Mouse (Mus musculus) ovary, postnatal 14 days (tissue): Measurements from ENCODE around the gene Kif16b.

Experiments
- DNase-seq: peaks from one replicate; pipeline ENCODE4 v3.0.0; 2022; ENCODE audit warnings: low spot score

The Kif16b gene

GRCm38 (mm10) chr2:142900862-142901805, at the start of gene Kif16b:
TSS of gene Kif16b (minus strand) at chr2:142901531.
- peak; percentile 87 for DNase-seq

GRCm38 (mm10) chr2:142940899-142941642, 39.7 kb upstream of the Kif16b start:
- DNase-seq, result no peak

- DNase-seq, result no peak
Observed at GRCm38 (mm10) chr2:142930445-142930844, 29.1 kb upstream of the Kif16b start.

GRCm38 (mm10) chr2:142929226-142930112, 28.1 kb upstream of the Kif16b start:
- no peak for DNase-seq

GRCm38 (mm10) chr2:142910808-142911388, 9.6 kb upstream of the Kif16b start:
- DNase-seq, result no peak

DNA sequence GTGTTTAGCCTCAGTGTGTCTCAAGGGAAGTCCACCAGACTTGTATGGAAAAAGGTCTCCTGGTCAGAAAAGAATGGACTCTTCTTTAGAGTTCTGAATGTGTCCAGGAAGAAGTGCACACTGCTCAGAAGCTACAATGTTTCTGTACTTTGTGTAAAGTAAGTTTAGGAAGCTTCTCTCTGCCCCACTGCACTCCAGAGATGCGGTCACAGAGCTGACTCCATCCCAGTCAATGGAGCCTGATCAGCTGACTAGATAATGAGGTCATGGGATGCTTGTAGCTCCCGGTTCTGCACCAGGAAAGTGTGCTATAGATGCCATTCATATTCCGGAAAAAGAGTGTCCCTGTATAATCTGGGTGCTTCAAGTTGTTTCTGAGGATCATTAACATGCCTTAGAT, 7.9 kb upstream of the Kif16b start:
- no peak for DNase-seq

DNA sequence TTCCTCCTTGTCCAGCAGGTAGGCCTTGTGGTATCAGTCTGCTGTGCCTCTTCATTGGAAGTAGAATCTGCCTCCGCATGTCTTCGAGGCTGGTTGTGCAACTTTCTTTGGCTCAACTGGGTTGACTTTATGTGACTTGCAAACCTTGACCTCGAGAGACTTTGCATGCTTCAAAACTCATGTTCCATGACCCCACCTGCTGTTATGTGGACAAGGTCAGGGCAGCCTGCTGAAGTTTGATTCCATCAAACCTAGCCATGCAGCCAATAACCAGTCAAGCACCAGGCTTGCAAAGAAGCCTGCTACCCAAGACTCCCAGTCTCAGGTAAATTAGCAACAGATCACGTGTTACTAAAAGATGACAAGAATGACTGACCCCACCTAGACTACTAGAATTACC, 5.7 kb upstream of the Kif16b start:
- no peak for DNase-seq

DNA sequence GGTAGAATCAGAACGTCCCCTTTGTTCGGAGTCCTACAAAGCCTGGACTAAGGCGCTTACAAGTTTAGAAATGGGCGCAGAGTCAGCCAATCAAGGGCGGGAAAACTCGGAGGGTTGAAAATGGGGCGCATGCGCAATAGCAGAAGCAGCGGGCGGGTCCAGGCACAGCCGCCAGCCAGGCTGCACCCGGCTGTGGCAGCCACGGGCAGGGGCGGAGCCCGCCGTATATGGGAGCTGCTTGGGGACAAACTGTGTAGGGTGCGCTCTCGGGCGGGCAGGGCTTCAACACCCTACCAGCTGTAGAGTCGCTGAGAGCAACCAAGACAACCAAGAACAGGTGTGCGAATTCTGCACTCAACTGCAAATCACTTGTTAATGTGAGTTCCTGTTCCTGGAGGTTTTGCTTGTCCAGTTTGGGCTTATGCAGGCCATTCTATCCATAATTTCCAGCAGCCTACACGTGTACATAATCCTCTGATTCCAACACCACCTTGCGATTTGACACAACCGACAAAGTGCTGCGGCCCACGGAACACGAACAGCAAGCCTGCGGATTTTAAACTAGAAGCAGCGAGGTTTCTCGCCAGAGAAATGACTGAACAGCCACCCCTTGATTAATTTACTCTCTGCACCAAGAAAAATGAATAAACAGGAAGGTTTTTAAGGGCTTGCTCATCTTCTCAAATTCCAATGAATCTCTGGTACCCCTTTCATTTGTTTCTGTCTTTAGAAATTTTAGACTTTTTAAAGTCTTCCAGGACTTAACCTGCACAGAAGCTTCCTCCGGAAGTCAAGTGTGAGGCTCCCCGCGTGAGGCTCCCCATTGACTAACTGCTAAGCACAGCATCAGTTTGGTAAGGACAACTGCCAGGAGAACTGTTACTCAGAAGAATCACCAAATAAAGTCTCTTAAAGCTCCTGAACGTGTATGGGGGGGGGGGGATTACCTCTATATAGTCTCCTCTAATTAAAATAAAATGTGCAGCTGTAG, 1.9 kb upstream of the Kif16b start:
- peak; percentile 91 for DNase-seq

DNA sequence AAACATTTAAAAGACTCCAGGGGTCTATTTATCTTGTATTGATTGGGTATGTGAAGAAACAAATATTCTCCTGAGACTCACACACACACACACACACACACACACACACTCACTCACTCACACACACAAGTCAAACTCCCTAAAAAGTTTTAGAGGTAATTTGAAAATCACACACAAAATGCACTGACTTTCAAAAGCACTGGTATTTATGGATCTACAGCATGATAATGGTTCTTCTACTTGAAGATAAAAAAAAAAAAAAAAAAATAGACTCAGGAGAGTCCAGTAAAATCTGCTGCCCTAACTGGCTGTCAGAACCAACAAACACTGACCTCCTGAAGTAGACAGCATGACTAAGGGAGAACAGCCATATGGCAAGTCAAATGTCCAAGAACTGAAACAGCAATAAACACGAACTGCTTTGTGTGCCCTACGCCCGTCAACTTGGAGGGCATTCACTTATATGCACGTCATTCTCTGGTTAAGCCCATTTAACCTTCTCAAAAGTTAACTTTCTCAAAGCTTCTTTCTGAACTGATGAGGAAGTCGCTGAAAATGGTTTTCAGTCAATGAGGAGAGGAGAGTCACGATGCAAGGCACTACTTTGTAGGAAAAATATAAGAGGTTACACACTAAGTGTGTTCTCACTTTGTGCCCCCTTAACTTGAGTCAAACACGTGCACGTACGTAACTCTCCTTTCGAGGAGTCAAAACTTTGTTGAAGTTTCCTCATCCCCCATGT, 1.0 kb downstream of the Kif16b start:
- no peak for DNase-seq

DNA sequence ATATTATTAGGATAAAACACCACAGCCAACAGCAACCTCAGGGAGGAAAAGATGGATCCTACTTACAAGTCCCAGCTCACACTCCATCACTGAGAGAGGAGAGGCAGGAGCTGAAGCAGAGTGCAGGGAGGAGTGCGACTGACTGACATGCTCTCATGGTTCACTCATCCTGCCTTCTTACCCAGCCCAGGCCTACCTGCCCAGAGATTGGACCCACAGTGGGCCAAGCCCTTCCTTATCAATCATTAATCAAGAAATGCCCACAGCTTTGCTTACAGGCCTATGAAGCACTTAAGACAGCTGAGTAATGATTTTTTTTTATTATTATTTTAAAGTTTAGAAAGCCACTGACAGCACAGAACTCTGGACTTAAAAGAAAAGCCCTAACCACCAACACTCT, 7.6 kb downstream of the Kif16b start:
- DNase-seq, result no peak

DNA sequence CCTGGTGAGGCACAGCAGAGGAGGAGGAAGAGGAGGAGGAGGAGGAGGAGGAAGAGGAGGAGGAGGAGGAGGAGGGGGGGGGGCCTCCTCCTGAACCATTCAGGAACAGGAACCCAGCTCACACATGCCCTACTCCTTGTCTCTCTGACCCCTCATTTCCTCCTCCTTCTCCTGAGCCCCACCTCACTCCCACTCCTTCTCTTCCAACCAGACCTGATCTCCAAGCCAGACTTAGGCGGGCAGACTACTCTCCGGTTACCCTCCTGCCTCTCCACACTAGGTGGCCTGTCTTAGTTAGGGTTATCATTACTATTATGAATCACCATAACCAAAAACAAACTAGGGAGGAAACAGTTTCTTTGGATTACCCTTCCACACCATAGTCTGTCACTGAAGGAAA, 10.0 kb downstream of the Kif16b start:
- DNase-seq, result no peak

DNA sequence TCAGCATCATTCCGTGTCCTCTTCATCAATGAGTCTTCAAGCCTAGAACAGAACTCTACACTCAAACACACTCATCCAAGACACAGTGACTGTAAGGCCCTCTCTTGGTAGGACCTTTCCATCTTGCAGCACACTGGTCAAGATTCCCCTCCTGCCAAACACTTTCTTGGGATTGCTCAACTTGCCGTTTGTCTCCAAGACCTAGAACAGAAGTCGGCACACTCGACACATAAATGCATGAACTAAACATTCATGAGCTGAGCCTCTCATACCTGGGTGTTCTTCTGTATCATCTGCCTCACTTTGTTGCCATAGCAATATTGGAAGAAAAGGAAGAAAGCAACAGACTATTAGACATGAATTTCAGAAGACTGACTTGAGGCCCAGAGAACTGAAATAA, 16.9 kb downstream of the Kif16b start:
- no peak for DNase-seq

DNA sequence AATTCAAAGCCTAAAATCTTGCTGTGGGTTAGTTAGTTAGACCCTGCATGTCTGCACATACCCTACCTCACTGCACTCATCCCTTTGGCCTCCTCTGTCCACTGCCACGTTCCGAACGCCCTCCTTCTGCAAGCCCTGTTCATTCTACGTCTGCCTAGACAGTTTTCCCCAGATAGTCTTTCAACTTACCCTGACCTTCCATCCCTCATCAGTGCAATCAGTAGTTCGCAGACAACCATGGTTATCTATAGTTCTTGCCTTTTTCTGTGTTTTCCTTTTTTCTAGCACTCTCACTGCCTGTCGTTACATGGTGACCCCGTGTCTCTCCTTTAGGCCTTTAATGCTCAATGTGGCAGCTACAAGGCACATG, 17.7 kb downstream of the Kif16b start:
- no peak for DNase-seq

- no peak for DNase-seq
Observed at GRCm38 (mm10) chr2:142882871-142883624, 18.3 kb downstream of the Kif16b start.

DNA sequence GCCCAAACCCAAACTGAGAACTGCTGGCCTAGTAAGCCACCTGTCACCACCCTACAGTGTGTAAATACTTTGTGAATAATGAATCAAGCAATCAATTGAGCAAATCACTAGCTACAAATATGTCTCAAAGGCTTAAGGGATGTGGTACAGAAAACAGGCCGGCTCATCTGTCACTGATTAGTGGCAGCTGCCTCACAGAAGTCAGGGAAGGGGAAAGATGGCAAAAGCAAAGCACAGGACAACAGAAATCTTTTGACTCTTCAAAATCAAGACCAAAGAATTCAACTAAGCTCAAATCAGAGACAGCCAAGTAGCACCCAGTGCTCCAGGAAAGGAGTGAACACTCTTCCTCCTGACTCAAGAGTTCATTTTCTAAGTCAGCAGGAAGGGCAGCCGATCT, 18.9 kb downstream of the Kif16b start:
- no peak for DNase-seq

GRCm38 (mm10) chr2:142881177-142881576, 20.2 kb downstream of the Kif16b start:
- no peak for DNase-seq

DNA sequence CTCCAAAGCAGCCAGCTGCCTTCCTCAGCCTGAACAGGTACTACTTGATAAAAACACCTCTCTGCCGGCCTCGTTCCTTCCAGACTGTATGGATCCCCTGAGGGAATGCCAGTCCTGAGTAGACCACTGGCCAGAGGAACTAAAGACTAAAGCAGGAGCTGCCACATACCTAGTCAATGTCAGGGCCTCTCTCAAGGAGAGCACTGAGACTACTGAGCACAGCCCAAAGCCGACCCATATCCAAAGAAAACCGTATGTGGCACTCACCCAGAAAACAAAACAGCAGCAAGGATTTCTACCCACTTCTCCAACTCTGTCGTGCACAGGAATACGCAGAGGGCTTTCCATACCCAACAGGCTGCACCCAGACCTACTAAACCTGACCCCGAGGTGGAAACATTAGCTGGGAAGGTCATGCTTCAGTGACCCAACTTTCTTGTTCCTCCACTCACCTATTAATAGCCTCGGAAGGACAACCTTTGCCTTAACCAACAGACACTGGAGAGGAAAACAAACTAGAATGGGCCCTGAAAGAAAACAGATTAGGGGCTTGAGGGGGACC, 22.0 kb downstream of the Kif16b start:
- no peak for DNase-seq

DNA sequence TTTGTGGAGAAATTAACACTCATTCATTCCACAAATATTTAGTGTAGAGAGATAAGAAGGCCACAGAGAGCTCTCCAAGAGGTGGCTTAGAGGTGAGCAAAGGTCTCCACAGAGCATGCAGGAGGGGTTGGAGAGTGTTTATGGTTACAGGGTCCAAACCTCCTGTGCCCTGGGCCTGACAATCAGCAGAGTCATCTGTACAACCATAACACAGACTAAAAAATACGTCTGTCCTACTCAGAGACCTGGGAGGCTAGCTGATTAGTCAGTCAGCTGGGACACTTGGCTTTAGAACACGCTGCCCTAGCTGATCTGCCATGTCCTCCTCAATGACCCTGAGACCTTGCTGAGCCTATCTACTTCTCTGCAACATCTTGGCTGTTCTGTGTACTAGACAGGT, 24.7 kb downstream of the Kif16b start:
- DNase-seq, result no peak

DNA sequence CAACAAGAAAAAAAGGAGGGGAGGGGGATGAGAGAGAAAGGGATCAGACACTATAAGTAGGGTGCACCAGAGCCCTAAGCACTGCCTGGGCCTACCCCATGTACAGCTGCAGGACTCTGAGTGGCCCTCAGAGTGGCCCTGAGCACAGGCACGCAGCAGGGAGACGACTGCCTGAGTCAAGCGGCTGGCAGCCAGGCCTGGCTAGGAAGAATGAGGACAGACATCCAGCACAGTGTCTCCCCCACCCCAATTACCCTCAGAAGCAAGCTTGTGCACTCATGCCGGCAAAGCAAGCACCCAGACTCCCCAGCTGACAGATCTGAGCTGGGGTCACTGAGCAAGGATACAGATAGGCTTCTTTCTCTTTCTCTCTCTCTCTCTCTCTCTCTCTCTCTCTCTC, 25.4 kb downstream of the Kif16b start:
- DNase-seq, result no peak
